Mouse (Mus musculus) CD4-positive naive resting alpha-beta T cell, adult 57 days (primary cell): Measurements from ENCODE around the gene Rnase13. TPM values are rescaled to one million over a fixed set of nuclear protein-coding genes. Genes with fewer than 3 reads are reported as not detected.

Source experiments
- total RNA-seq: library from RNA; stranded (reverse); gene quantifications from one replicate; pipeline ENCODE4 v1.2.4, GENCODE M21; 2023

The Rnase13 gene
- not detected for total RNA-seq

DNA sequence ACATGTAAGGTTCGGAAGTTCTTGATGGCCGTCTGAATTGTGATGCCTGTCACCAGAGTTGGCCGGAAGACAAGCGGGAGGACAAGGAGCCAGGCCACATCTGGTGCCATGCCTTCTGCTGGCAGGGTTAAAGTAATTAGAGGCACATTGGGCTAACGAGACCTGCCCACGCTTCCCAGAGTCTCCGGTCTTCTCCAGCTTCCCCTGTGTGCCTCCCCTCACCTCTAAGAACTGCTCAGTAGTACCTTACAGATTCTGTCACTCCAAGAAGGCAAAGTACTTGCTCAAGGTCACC is at the start of gene Rnase13:
TSS of gene Rnase13 (minus strand) at position 203 of the 295 bp plus-strand sequence.

DNA sequence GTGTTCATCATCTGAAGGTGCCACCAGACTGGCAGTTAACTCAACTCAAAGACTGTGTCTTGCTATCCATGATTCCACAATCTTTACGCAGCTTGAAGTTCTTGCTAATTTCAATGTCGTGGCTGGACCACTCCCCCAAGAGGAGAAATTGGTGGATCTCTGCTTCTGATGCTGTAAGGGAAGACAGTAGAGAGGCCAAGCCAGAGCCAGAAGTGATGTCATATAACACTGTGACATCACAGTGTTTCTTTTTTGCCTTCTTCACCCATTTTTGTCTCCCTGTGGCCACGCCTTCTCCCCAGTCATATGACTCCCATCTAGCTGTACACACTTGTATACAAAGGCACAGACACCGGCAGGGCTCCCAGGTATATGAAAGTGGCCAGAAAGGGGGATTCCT is 4.4 kb downstream of the Rnase13 start, which contains the start of gene Tppp2:
TSS of gene Tppp2 (plus strand) at position 301 of the 400 bp plus-strand sequence.

DNA sequence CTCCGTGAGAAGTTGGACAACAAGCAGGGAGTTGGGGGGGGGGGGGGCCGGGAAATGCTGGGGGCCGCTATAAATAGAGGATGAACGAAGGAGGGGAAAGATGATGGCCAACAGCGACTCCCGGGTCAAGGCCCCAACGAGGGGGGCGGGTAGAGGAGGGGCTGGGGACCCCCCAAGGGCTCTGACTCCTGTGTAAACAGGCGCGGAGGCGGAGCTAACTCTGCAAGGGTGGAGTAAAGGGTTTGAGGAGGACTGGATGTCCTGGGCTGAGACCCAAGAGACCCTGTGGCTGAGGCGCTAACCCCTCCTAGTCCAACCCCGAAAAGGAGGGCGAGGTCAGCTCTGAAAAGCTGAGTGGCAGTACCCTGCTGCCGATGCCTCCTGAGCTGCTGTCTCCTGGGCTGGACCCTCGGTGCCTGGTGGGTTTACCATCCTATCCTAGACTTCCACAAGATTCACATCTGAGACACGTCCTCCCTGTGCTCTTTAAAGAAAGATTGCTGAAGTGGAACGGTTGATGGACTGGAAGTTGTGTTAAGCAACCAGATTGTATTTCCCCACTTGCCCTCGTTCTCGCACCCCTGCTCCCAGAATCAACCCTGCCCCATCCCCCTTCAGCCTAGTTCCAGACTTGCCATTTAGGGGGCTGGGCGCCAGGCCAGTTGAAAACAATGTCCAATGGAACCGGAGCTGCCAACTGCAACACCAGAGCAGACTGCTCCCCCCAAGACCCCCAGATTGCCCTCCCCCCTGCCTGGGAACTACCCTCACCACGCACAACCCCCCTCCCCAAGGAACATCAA is 8.4 kb downstream of the Rnase13 start, which contains the start of gene Ndrg2:
TSS of gene Ndrg2 (minus strand) at position 199 of the 803 bp plus-strand sequence.

DNA sequence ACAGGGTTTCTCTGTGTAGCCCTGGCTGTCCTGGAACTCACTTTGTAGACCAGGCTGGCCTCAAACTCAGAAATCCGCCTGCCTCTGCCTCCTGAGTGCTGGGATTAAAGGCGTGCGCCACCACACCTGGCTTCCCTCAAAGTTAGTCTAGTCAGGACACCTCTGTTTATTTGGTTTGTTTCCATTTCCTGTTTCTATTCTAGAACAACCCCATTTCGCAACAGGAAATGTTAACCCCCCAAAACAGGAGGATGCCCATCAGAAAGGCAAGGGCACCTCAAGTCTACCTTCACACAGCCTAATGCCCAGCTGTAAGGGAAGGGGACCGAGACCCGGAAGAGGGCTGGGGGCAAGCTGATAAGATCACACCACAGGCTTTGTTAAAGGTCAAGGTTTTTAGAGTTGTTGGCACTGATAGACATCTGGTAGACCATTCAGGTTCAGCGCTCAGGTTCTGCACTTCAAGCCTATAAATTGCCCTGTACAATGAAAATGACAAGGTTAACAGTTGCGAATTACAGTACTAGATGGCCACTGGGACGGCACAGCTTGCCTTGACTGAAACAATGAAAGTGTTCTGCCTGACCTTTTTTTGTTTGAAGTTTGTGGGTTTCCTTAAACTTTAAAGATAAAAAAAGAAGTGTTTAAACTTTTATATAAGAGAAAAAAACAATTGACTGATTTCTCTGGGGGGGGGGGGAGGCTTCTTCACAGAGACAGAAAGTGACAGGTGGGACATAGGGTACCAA is 30.2 kb downstream of the Rnase13 start, which contains the start of gene Slc39a2:
TSS of gene Slc39a2 (plus strand) at position 699 of the 749 bp plus-strand sequence.

DNA sequence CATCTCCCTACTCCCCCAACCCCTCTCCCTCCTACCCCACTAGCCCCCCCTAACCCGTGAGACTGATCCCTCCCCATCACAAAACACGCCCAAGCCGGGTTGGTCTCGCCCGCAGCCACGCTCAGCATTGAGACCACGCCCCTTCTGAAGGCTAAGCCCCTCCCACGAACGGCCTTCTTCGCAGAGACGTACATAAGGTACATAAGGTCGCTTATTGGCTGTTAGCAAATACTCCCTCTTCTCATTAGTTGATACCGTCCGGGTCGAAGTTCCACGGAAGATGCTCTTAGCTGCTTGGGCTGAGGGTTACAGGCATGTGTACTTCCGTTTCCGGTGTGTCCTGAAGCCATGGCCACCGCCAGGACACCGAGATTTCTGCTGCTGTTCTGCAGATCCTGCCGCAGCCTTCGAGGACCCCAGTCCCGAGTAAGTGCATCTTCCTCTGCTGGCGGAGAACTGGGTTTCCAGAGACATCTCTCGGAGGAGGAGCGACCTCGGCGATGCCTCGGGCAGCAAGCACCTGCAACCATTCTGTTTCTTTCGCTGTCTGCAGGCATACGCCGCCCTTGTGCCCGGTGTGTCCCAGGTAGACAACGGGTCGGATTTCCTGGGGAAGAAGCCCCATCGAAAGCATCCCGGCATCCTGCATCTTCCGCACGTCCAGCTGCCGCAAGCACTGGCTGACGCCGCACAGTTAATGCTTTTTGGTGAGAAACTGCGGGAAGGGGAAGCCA is 37.8 kb downstream of the Rnase13 start, which contains the start of gene Mettl17:
TSS of gene Mettl17 (plus strand) at position 245 of the 734 bp plus-strand sequence.

Other genes starting within 250 kb of the Rnase13 start
- not detected for gene Gm17079, start 227.3 kb downstream of the Rnase13 start, total RNA-seq
- not detected for gene Gm5800, start 205.6 kb downstream of the Rnase13 start, total RNA-seq
- not detected for gene Ang4, start 149.2 kb downstream of the Rnase13 start, total RNA-seq
- not detected for gene AY358078, start 122.7 kb downstream of the Rnase13 start, total RNA-seq
- not detected for gene Ear6, start 69.1 kb downstream of the Rnase13 start, total RNA-seq
- 82.5 TPM for gene Mettl17, start 37.9 kb downstream of the Rnase13 start, total RNA-seq
- gene Slc39a2, start 29.9 kb downstream of the Rnase13 start, total RNA-seq, result 0.86 TPM
- gene Ndrg2, start 8.6 kb downstream of the Rnase13 start, total RNA-seq, result 27.5 TPM
- gene Tppp2, start 4.3 kb downstream of the Rnase13 start, total RNA-seq, result not detected
- 2.7 TPM for gene Arhgef40, start 61.9 kb upstream of the Rnase13 start, total RNA-seq
- gene Tmem253, start 92.9 kb upstream of the Rnase13 start, total RNA-seq, result 0.95 TPM
- 18.6 TPM for gene Zfp219, start 98.0 kb upstream of the Rnase13 start, total RNA-seq
- gene Olfr221, start 119.7 kb upstream of the Rnase13 start, total RNA-seq, result not detected
- gene Hnrnpc, start 181.3 kb upstream of the Rnase13 start, total RNA-seq, result 464 TPM
- 7.1 TPM for gene Rpgrip1, start 187.9 kb upstream of the Rnase13 start, total RNA-seq